Mouse (Mus musculus) lung, postnatal 0 days (tissue): ENCODE data around the gene Gpr179.

Experiments
- CTCF ChIP-seq: IDR thresholded peaks from 2 replicates; pipeline ENCODE4 v1.5.1; 2016; ENCODE audit warnings: antibody characterized with exemption, mild to moderate bottlenecking
- EP300 ChIP-seq: IDR thresholded peaks from 2 replicates; pipeline ENCODE4 v1.6.1; 2016; ENCODE audit warnings: antibody characterized with exemption, mild to moderate bottlenecking, control low read depth

- TF ChIP-seq EP300 (no peak), CTCF (no peak)
These were observed 3.4 kb upstream of the Gpr179 start for GRCm38 (mm10) chr11:97355247-97355646.
